Comparison of ENCODE assay signal across 24 mouse cellular contexts in the genomic region with DNA sequence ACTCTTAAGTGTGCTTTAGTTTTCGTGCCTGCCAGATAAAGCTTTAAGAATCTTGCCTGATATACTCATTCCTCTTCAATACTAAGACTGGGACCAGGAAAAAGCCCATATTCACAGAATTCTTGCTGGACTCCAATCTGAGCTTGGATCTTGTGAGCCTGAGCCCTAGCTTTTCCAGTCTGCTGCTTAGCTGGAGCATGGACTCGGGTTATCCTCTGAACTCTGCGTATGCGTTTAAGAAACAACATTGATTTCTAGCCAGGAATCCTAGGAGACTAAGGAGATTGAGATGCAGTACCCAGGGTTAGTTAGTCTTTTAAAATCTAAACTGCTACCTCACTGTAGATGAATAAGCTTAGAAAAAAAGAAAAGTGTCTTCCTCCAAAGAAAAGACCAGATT. TPM values are rescaled to one million over a fixed set of nuclear protein-coding genes. Genes with fewer than 3 reads are reported as not detected.
DNase-seq lines count a peak whose midpoint lies in the region; ATAC-seq and TF ChIP-seq lines count a peak whose summit lies in the region.
"Had no signal": no experiment of that assay in that cellular context is flagged by ENCODE, and none has a peak within 500 bp of the region (broad histone marks: within the 10 kb centered on the region; RNA-seq: fewer than 3 reads in every experiment).

No protein-coding gene starts in this region.

- TF ChIP-seq POLR2A in kidney, adult 2 months (IDR thresholded peaks at IDR 0.05; ENCODE audit: low read depth, low read length), result no peak

- TF ChIP-seq CTCF in kidney, adult 2 months (conservative IDR thresholded peaks at IDR 0.05; ENCODE audit: insufficient read depth, insufficient read length, low read depth, low read length), result no peak

- H3K27ac ChIP-seq in kidney, adult 2 months (ENCODE audit: insufficient read depth, low read depth, low read length), result no peak overlapping the region
- no peak overlapping the region for H3K27ac ChIP-seq in kidney, embryonic 16.5 days (ENCODE audit: low read length)
- H3K27ac ChIP-seq: embryonic facial prominence, embryonic 13.5 days; embryonic facial prominence, embryonic 15.5 days; forebrain, embryonic 10.5 days; forebrain, embryonic 12.5 days had no signal

- peak; percentile 72 for DNase-seq in kidney, adult 2 months
- no peak for DNase-seq in kidney, postnatal 10 days
- DNase-seq in kidney, adult 9 months, result peak; percentile 72
- peak; percentile 16 to 59 for DNase-seq in kidney, postnatal 25 days
- DNase-seq in kidney, adult 18-20 months, result no peak
- DNase-seq in heart, adult 8-10 months (ENCODE audit: low spot score), result no peak
- DNase-seq: adrenal gland, adult 2 months; adrenal gland, postnatal 10 days; adrenal gland, postnatal 25 days; cerebellum, adult 11 months; cerebellum, adult 18-20 months; cerebellum, adult 8-10 months; cerebellum, adult 9-11 months; cerebellum, postnatal 14 days; cerebellum, postnatal 36 days; embryo, embryonic 11 days had no signal

- H3K4me1 ChIP-seq in kidney, adult 2 months (ENCODE audit: control insufficient read depth, insufficient read depth, low read length), result peaks cover 3% of the 10 kb centered on the region; the same call in 1 of the 2 replicates
- H3K4me1 ChIP-seq in kidney, embryonic 16.5 days (ENCODE audit: insufficient read depth, low read length), result no peaks in the 10 kb centered on the region
- H3K4me1 ChIP-seq: embryonic facial prominence, embryonic 13.5 days; embryonic facial prominence, embryonic 15.5 days; forebrain, embryonic 10.5 days; forebrain, embryonic 12.5 days had no signal

- H3K36me3 ChIP-seq in kidney, adult 2 months (ENCODE audit: control insufficient read depth, insufficient read depth, low read length), result no peaks in the 10 kb centered on the region
- H3K36me3 ChIP-seq in kidney, embryonic 16.5 days (ENCODE audit: insufficient read depth, low read length), result no peaks in the 10 kb centered on the region
- H3K36me3 ChIP-seq: embryonic facial prominence, embryonic 13.5 days; embryonic facial prominence, embryonic 15.5 days; forebrain, embryonic 10.5 days; forebrain, embryonic 12.5 days had no signal

- no peaks in the 10 kb centered on the region for H3K27me3 ChIP-seq in kidney, adult 2 months (replicated peaks; ENCODE audit: control insufficient read depth, insufficient read depth, low read length)
- no peaks in the 10 kb centered on the region for H3K27me3 ChIP-seq in kidney, embryonic 16.5 days (ENCODE audit: insufficient read depth, low read length)
- H3K27me3 ChIP-seq: embryonic facial prominence, embryonic 13.5 days; embryonic facial prominence, embryonic 15.5 days; forebrain, embryonic 12.5 days had no signal

- no peaks in the 10 kb centered on the region for H3K9me3 ChIP-seq in kidney, embryonic 16.5 days (ENCODE audit: low read length)
- H3K9me3 ChIP-seq: embryonic facial prominence, embryonic 13.5 days; embryonic facial prominence, embryonic 15.5 days; forebrain, embryonic 10.5 days; forebrain, embryonic 12.5 days had no signal

- WGBS in kidney, adult 2 months, result 60% methylated on average over 4 of the region's 4 CpGs
- WGBS in kidney, embryonic 16.5 days, result 87% methylated on average over 4 of the region's 4 CpGs

- no peak overlapping the region for H3K4me3 ChIP-seq in kidney, adult 2 months (ENCODE audit: insufficient read depth, low read depth, low read length)
- H3K4me3 ChIP-seq in kidney, embryonic 16.5 days (ENCODE audit: low read length), result no peak overlapping the region
- H3K4me3 ChIP-seq: embryonic facial prominence, embryonic 13.5 days; embryonic facial prominence, embryonic 15.5 days; erythroblast, embryonic 14.5 days; forebrain, embryonic 10.5 days; forebrain, embryonic 12.5 days had no signal

- no peak overlapping the region for H3K9ac ChIP-seq in kidney, embryonic 16.5 days (replicated peaks; ENCODE audit: low read length)
- H3K9ac ChIP-seq: embryonic facial prominence, embryonic 13.5 days; embryonic facial prominence, embryonic 15.5 days; forebrain, embryonic 12.5 days had no signal

- no peak overlapping the region for H3K4me2 ChIP-seq in kidney, embryonic 16.5 days (replicated peaks; ENCODE audit: low read depth, low read length)
- H3K4me2 ChIP-seq: embryonic facial prominence, embryonic 13.5 days; embryonic facial prominence, embryonic 15.5 days; forebrain, embryonic 12.5 days had no signal

- no peak for ATAC-seq in kidney, embryonic 16.5 days (ENCODE audit: low FRiP score, low TSS enrichment)
- ATAC-seq: forebrain, embryonic 14.5 days had no signal

RNA-seq across cellular contexts. Expression of a gene that starts 20.9 kb away (rescaled TPM):
- 17.7 and 18.2 TPM in 2 replicates for polyA plus RNA-seq in kidney, adult 2 months (2012; rRNA removed)
- 44.0 and 46.7 TPM in 2 replicates for polyA plus RNA-seq in kidney, embryonic 16.5 days (2015; fragmentation: Nextera tagmentation; extraction: Ambion mirVana)
- total RNA-seq in heart, adult 8-10 months (2022), result under 1 TPM; 0.19 to 0.56 (median 0.29) TPM
- total RNA-seq: MEL had no signal
- polyA plus RNA-seq: erythroblast, embryonic 14.5 days had no signal

Comparison
In these comparisons a context has a peak if more than half of its experiments do, and no peak if none do; other contexts are left out.
1. DNase-seq: peak in kidney, adult 2 months (single experiment), kidney, adult 9 months (single experiment) and kidney, postnatal 25 days (2 of 2); none in kidney, postnatal 10 days (single experiment), kidney, adult 18-20 months (single experiment) and heart, adult 8-10 months (single experiment).